Mouse (Mus musculus): ENCODE measurements around the gene Tap1. TPM values are rescaled to one million over a fixed set of nuclear protein-coding genes. Genes with fewer than 3 reads are reported as not detected.

Tap1 gene
- total and polyA plus RNA-seq, 3 experiments: 30.7 to 46.6 TPM; not detected in 1

DNA sequence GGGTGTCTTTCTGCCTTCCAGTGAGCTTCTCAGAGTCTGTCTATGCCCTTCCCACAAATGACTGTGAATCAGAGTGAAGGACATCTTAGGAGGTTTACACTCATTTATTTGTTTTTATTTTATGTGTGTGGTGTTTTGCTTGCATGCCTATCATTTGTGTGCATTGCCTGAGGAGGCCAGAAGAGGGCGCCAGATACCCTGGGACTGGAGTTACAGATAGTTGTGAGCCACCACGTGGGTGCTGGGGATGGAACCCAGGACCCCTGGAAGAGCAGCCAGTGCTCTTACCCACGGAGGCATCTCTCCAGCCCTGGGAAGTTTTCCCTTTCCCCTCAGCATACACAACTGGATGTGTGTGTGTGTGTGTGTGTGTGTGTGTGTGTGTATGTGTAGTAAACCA is 22.3 kb downstream of the Tap1 start (continued):
- peak; percentile 45 for TF ChIP-seq RAD21 (IDR thresholded peaks at IDR 0.05; ENCODE audit: low read depth, low read length)

DNA sequence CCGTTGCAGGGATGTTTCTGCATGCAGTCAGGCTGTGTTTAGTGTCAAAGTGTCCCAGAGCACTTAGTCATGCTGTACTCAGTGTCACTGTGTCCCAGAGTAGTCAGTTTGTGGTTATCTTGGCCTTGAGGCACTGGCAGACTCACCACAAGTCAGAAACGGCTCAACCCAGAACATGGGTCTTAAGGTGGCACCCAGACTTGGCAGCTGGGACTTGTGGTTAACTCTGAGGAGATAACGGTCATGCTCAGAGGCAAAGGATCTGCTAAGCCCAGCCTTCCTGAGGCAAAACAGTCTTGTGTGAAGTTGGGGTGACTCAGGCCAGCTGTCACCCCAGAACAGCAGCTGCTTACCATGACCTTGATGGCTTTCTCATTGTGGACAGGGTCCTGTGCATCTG is 23.2 kb downstream of the Tap1 start:
- Histone ChIP-seq H3K4me1 (ENCODE audit: control insufficient read depth in 1 of 2, insufficient read depth in 2 of 2, low read length in 2 of 2) (peaks cover 13 to 41% of the 10 kb centered on the region in 2 experiments), H3K36me3 (ENCODE audit: control insufficient read depth in 1 of 2, insufficient read depth in 2 of 2, low read length in 2 of 2) (peaks cover 2 to 28% of the 10 kb centered on the region in 2 experiments; a peak in 3 of 4 replicates), H3K9me3 (replicated peaks; ENCODE audit: insufficient read depth, low read length) (no peaks in the 10 kb centered on the region), H3K27me3 (ENCODE audit: control insufficient read depth in 1 of 2, insufficient read depth in 2 of 2, low read length in 2 of 2) (no peaks in the 10 kb centered on the region), H3K4me3 (ENCODE audit: control insufficient read depth in 1 of 2, insufficient read depth in 1 of 2, low read depth in 2 of 2, low read length in 2 of 2) (no peak overlapping the region), H3K79me2 (ENCODE audit: control insufficient read depth, insufficient read depth, low read length, poor library complexity) (peaks cover under 1% of the 10 kb centered on the region), H3K27ac (ENCODE audit: control insufficient read depth, low read depth, low read length) (peak overlapping the region; percentile 95), H3K9ac (ENCODE audit: control insufficient read depth, low read depth, low read length, poor library complexity, severe bottlenecking) (no peak overlapping the region; the same call in 1 of the 2 replicates)
- DNase-seq (ENCODE audit: low read depth, low spot score): peak; percentile 99
- TF ChIP-seq USF2 (IDR thresholded peaks at IDR 0.05; ENCODE audit: borderline replicate concordance in 1 of 2, insufficient read depth in 1 of 2, low read depth in 1 of 2, low read length in 2 of 2) (no peak), MEF2A (IDR thresholded peaks at IDR 0.05; ENCODE audit: extremely low read depth, insufficient replicate concordance, low read depth, low read length, poor library complexity, severe bottlenecking) (no peak), JUND (IDR thresholded peaks at IDR 0.05; ENCODE audit: low read depth, low read length) (no peak; the same call in 1 of the 2 replicates), RCOR1 (IDR thresholded peaks at IDR 0.05; ENCODE audit: low read depth, low read length) (peak; percentile 52), CHD2 (IDR thresholded peaks at IDR 0.05; ENCODE audit: low read length) (no peak), ZC3H11A (IDR thresholded peaks at IDR 0.05; ENCODE audit: low read depth, low read length) (no peak), MAZ (IDR thresholded peaks at IDR 0.05; ENCODE audit: low read depth, low read length) (no peak), TBP (IDR thresholded peaks at IDR 0.05; ENCODE audit: low read depth, low read length) (peak; percentile 88), SMC3 (IDR thresholded peaks at IDR 0.05; ENCODE audit: low read depth, low read length) (no peak), RAD21 (IDR thresholded peaks at IDR 0.05; ENCODE audit: low read depth, low read length) (no peak), BHLHE40 (IDR thresholded peaks at IDR 0.05; ENCODE audit: borderline replicate concordance, low read depth, low read length) (0 out of 2 replicates have a peak, but pooled peaks have one; percentile 51), HCFC1 (IDR thresholded peaks at IDR 0.05; ENCODE audit: low read depth, low read length) (0 out of 2 replicates have a peak, but pooled peaks have one; percentile 47), MAFK (IDR thresholded peaks at IDR 0.05; ENCODE audit: borderline replicate concordance, low read depth, low read length) (no peak), NELFE (IDR thresholded peaks at IDR 0.05; ENCODE audit: low read depth, low read length) (no peak), ZKSCAN1 (IDR thresholded peaks at IDR 0.05; ENCODE audit: low read depth, low read length) (no peak), CTCF (IDR thresholded peaks at IDR 0.05 in 2 of 3, conservative IDR thresholded peaks at IDR 0.05 in 1 of 3; ENCODE audit: control insufficient read depth in 1 of 3, insufficient read depth in 1 of 3, low read depth in 2 of 3, low read length in 3 of 3, poor library complexity in 1 of 3, severe bottlenecking in 1 of 3) (no peak), TCF12 (IDR thresholded peaks at IDR 0.05; ENCODE audit: low read depth, low read length) (peak; percentile 89), GATA1 (IDR thresholded peaks at IDR 0.05; ENCODE audit: low read depth, low read length) (peak; percentile 96), MAX (IDR thresholded peaks at IDR 0.05; ENCODE audit: low read length) (peak; percentile 65; the same call in 1 of the 2 replicates), GABPA (IDR thresholded peaks at IDR 0.05; ENCODE audit: low read depth, low read length) (no peak), ZMIZ1 (IDR thresholded peaks at IDR 0.05; ENCODE audit: low read depth, low read length) (no peak), TAL1 (IDR thresholded peaks at IDR 0.05; ENCODE audit: low read length) (peak; percentile 90), KAT2A (conservative IDR thresholded peaks at IDR 0.05; ENCODE audit: low read depth, low read length) (no peak), MXI1 (IDR thresholded peaks at IDR 0.05; ENCODE audit: low read depth, low read length) (peak; percentile 89), NRF1 (IDR thresholded peaks at IDR 0.05; ENCODE audit: insufficient read depth, low read depth, low read length, poor library complexity, severe bottlenecking) (no peak), POLR2AphosphoS5 (IDR thresholded peaks at IDR 0.05; ENCODE audit: borderline replicate concordance, low read depth, low read length) (no peak), POLR2A (IDR thresholded peaks at IDR 0.05; ENCODE audit: control insufficient read depth in 1 of 2, insufficient read depth in 1 of 2, low read depth in 1 of 2, low read length in 2 of 2, poor library complexity in 1 of 2) (peak in 1 of 2 experiments; percentile 65; a peak in 2 of 4 replicates), SIN3A (IDR thresholded peaks at IDR 0.05; ENCODE audit: low read length) (peak; percentile 93), USF1 (IDR thresholded peaks at IDR 0.05; ENCODE audit: low read depth, low read length) (no peak), MYB (IDR thresholded peaks at IDR 0.05; ENCODE audit: low read depth, low read length) (peak; percentile 95), EP300 (IDR thresholded peaks at IDR 0.05; ENCODE audit: low read depth in 1 of 2, low read length in 2 of 2) (peak; percentile 96 to 97), E2F4 (IDR thresholded peaks at IDR 0.05; ENCODE audit: borderline replicate concordance, low read depth, low read length) (no peak), POLR2AphosphoS2 (IDR thresholded peaks at IDR 0.05; ENCODE audit: low read length) (0 out of 2 replicates have a peak, but pooled peaks have one; percentile 48), CHD1 (IDR thresholded peaks at IDR 0.05; ENCODE audit: low read depth, low read length) (no peak), MYC (IDR thresholded peaks at IDR 0.05; ENCODE audit: low read depth, low read length) (peak; percentile 88), ELF1 (IDR thresholded peaks at IDR 0.05; ENCODE audit: low read depth, low read length) (no peak)
